In the genomic region with DNA sequence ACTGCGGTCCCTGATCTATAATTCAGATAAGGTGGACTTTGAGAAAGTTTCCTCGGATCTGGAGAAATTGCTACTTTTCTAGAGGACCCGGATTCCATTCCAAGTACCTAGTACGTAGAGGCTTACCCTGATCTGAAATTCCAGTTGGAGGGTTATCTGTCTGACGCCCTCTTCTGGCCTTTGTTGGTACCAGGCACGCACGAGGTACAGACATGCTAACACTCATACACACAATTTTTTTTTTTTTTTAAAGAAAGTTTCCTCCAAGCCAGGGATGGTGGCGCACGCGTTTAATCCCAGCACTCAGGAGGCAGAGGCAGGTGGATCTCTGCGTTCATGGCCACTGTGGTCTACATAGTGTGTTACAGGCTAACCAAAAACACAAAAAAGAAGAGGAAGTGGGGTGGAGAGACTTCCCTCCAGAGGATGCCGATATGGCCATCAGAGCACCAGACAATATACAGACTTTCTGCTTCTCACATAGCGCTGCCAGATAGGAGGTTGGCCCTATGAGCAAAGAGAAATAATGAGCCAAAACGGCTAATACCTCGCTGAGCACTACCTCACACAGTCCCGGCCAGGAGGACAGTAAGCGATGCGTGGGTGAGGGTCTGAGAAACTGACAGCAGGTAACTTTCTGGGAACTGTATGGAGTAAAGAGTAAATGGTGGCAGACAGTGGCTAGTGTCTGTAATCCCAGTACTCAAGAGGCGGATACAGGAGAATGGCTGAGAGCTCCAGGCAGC, we compare ENCODE assay signal across 8 mouse cellular contexts. TPM values are rescaled to one million over a fixed set of nuclear protein-coding genes. Genes with fewer than 3 reads are reported as not detected.
DNase-seq lines count a peak whose midpoint lies in the region; ATAC-seq and TF ChIP-seq lines count a peak whose summit lies in the region.

No protein-coding gene starts in this region.

- peak; percentile 10 for TF ChIP-seq CTCF in ES-Bruce4 (IDR thresholded peaks at IDR 0.05; ENCODE audit: low read depth, low read length)
- TF ChIP-seq CTCF in forebrain, postnatal 0 days (IDR thresholded peaks at IDR 0.05; ENCODE audit: low read depth), result peak; percentile 39
- peak; percentile 27; the same call in 1 of the 2 replicates for TF ChIP-seq CTCF in liver, adult 2 months (IDR thresholded peaks at IDR 0.05; ENCODE audit: low read depth, low read length)
- TF ChIP-seq CTCF in olfactory bulb, adult 2 months (IDR thresholded peaks at IDR 0.05; ENCODE audit: insufficient read depth, low read depth, low read length), result no peak

- peaks cover 34% of the 10 kb centered on the region for H3K79me2 ChIP-seq in liver, adult 2 months (ENCODE audit: control insufficient read depth, insufficient read depth, low read length)

- 73% methylated on average over 19 of the region's 19 CpGs for WGBS in heart, embryonic 10.5 days
- WGBS in forebrain, postnatal 0 days, result 79% methylated on average over 19 of the region's 19 CpGs
- WGBS in liver, adult 2 months, result 76% methylated on average over 19 of the region's 19 CpGs
- WGBS in olfactory bulb, adult 2 months, result 76% methylated on average over 19 of the region's 19 CpGs

- H3K9me3 ChIP-seq in heart, embryonic 10.5 days, result no peaks in the 10 kb centered on the region
- no peaks in the 10 kb centered on the region for H3K9me3 ChIP-seq in ES-Bruce4 (replicated peaks; ENCODE audit: control insufficient read depth, insufficient read depth, low read length, poor library complexity, severe bottlenecking)
- no peaks in the 10 kb centered on the region for H3K9me3 ChIP-seq in forebrain, postnatal 0 days (ENCODE audit: low read length)

- no peak overlapping the region for H3K9ac ChIP-seq in ES-Bruce4 (ENCODE audit: low read depth, poor library complexity, severe bottlenecking)
- no peak overlapping the region for H3K9ac ChIP-seq in forebrain, postnatal 0 days
- H3K9ac ChIP-seq in liver, adult 2 months (ENCODE audit: low read depth, low read length), result no peak overlapping the region

- H3K27ac ChIP-seq in heart, embryonic 10.5 days, result peak overlapping the region; percentile 96
- no peak overlapping the region for H3K27ac ChIP-seq in ES-Bruce4 (ENCODE audit: insufficient read depth, low read length)
- H3K27ac ChIP-seq in forebrain, postnatal 0 days (ENCODE audit: low read depth, low read length), result no peak overlapping the region
- no peak overlapping the region for H3K27ac ChIP-seq in liver, adult 2 months (replicated peaks; ENCODE audit: insufficient read depth, low read depth, low read length)
- H3K27ac ChIP-seq in olfactory bulb, adult 2 months (ENCODE audit: insufficient read depth, low read depth, low read length), result no peak overlapping the region

- intact Hi-C loops in heart, postnatal 10 days (cut with DNase I), result loop anchor here (2.0 kb wide), 1 partner anchor 32 kb away; no protein-coding TSS in a partner anchor

- DNase-seq in heart, embryonic 10.5 days (ENCODE audit: low spot score), result no peak
- no peak for DNase-seq in heart, postnatal 10 days
- no peak for DNase-seq in forebrain, postnatal 0 days
- DNase-seq in liver, adult 2 months (ENCODE audit: extremely low read depth, low read depth, low spot score), result no peak
- no peak for DNase-seq in adipocyte (ENCODE audit: low spot score)
- DNase-seq in embryo, embryonic 10 days (ENCODE audit: low spot score), result no peak

- peak overlapping the region; percentile 78 for H3K4me2 ChIP-seq in forebrain, postnatal 0 days (ENCODE audit: low read depth)

- 0 out of 2 replicates have a peak, but pooled peaks cover 2% of the 10 kb centered on the region for H3K27me3 ChIP-seq in heart, embryonic 10.5 days (ENCODE audit: insufficient read depth, poor library complexity, severe bottlenecking)
- no peaks in the 10 kb centered on the region for H3K27me3 ChIP-seq in ES-Bruce4 (ENCODE audit: control insufficient read depth, insufficient read depth, low read length, poor library complexity, severe bottlenecking)
- no peaks in the 10 kb centered on the region for H3K27me3 ChIP-seq in forebrain, postnatal 0 days (ENCODE audit: insufficient read depth, low read length)
- no peaks in the 10 kb centered on the region for H3K27me3 ChIP-seq in liver, adult 2 months (ENCODE audit: control insufficient read depth, insufficient read depth, low read length)

- H3K4me3 ChIP-seq in heart, embryonic 10.5 days, result peak overlapping the region; percentile 91
- no peak overlapping the region for H3K4me3 ChIP-seq in ES-Bruce4 (ENCODE audit: low read depth, low read length)
- H3K4me3 ChIP-seq in forebrain, postnatal 0 days (ENCODE audit: low read depth, low read length), result peak overlapping the region; percentile 68
- no peak overlapping the region; the same call in 1 of the 2 replicates for H3K4me3 ChIP-seq in liver, adult 2 months (ENCODE audit: insufficient read depth, low read depth, low read length)
- H3K4me3 ChIP-seq in olfactory bulb, adult 2 months (ENCODE audit: insufficient read depth, low read depth, low read length), result peak overlapping the region; percentile 61; the same call in 1 of the 2 replicates

- H3K4me1 ChIP-seq in heart, embryonic 10.5 days, result peaks cover 22% of the 10 kb centered on the region; the same call in 1 of the 2 replicates
- H3K4me1 ChIP-seq in ES-Bruce4 (ENCODE audit: control insufficient read depth, insufficient read depth, low read length), result no peaks in the 10 kb centered on the region
- no peaks in the 10 kb centered on the region; the same call in 1 of the 2 replicates for H3K4me1 ChIP-seq in forebrain, postnatal 0 days (ENCODE audit: insufficient read depth)
- peaks cover 9% of the 10 kb centered on the region for H3K4me1 ChIP-seq in liver, adult 2 months (ENCODE audit: control insufficient read depth, insufficient read depth, low read length)
- H3K4me1 ChIP-seq in olfactory bulb, adult 2 months (ENCODE audit: control insufficient read depth, insufficient read depth, low read length), result peaks cover 21% of the 10 kb centered on the region

- H3K36me3 ChIP-seq in heart, embryonic 10.5 days, result no peaks in the 10 kb centered on the region
- no peaks in the 10 kb centered on the region for H3K36me3 ChIP-seq in ES-Bruce4 (ENCODE audit: control insufficient read depth, insufficient read depth, low read length, poor library complexity, severe bottlenecking)
- H3K36me3 ChIP-seq in forebrain, postnatal 0 days (ENCODE audit: insufficient read depth), result no peaks in the 10 kb centered on the region
- H3K36me3 ChIP-seq in liver, adult 2 months (ENCODE audit: control insufficient read depth, insufficient read depth, low read length), result no peaks in the 10 kb centered on the region

- TF ChIP-seq POLR2A in ES-Bruce4 (IDR thresholded peaks at IDR 0.05; ENCODE audit: insufficient read depth, low read length), result no peak
- TF ChIP-seq POLR2A in liver, adult 2 months (IDR thresholded peaks at IDR 0.05; ENCODE audit: extremely low read depth, insufficient read depth, low read length), result no peak
- TF ChIP-seq POLR2A in olfactory bulb, adult 2 months (IDR thresholded peaks at IDR 0.05; ENCODE audit: insufficient read depth, low read depth, low read length), result no peak

- TF ChIP-seq EP300 in ES-Bruce4 (IDR thresholded peaks at IDR 0.05; ENCODE audit: insufficient read depth, low read depth, low read length), result no peak

- ATAC-seq in forebrain, postnatal 0 days, result peak; percentile 36; the same call in 1 of the 2 replicates

RNA-seq across cellular contexts. Expression of a gene that starts 0.7 kb away (rescaled TPM):
- polyA plus RNA-seq in heart, embryonic 10.5 days (2016; fragmentation: Nextera tagmentation; extraction: Ambion mirVana), result 81.9 and 82.4 TPM in 2 replicates
- total RNA-seq in heart, postnatal 10 days (2021), result 100 to 1,000 TPM; 162 to 168 TPM
- 78.3 and 82.8 TPM in 2 replicates for polyA plus RNA-seq in ES-Bruce4 (2011; ENCODE audit: insufficient read depth, insufficient read length, low read depth, missing spikeins)
- total RNA-seq in forebrain, postnatal 0 days (2014; rRNA removed), result 13.8 and 20.9 TPM in 2 replicates
- polyA plus RNA-seq in forebrain, postnatal 0 days (2015; fragmentation: Nextera tagmentation; extraction: Ambion mirVana), result 10.4 and 16.5 TPM in 2 replicates
- 34.0 and 34.9 TPM in 2 replicates for total RNA-seq in liver, adult 2 months (2014; rRNA removed)
- polyA plus RNA-seq in liver, adult 2 months (2012; rRNA removed), result 28.9 and 29.1 TPM in 2 replicates
- 149 TPM in 1 of 2 replicates, not detected in the other for polyA plus RNA-seq in olfactory bulb, adult 2 months (2012; ENCODE audit: insufficient read depth, insufficient read length, low replicate concordance, missing spikeins)

RNA-seq across cellular contexts. Expression of a gene that starts 45.6 kb away (rescaled TPM):
- polyA plus RNA-seq in heart, embryonic 10.5 days (2016; fragmentation: Nextera tagmentation; extraction: Ambion mirVana), result 23.9 and 24.6 TPM in 2 replicates
- 10 to 100 TPM; 36.9 to 37.0 TPM for total RNA-seq in heart, postnatal 10 days (2021)
- 13.6 and 19.1 TPM in 2 replicates for polyA plus RNA-seq in ES-Bruce4 (2011; ENCODE audit: insufficient read depth, insufficient read length, low read depth, missing spikeins)
- 39.5 and 47.4 TPM in 2 replicates for total RNA-seq in forebrain, postnatal 0 days (2014; rRNA removed)
- polyA plus RNA-seq in forebrain, postnatal 0 days (2015; fragmentation: Nextera tagmentation; extraction: Ambion mirVana), result 76.2 and 115 TPM in 2 replicates
- 1.0 and 1.3 TPM in 2 replicates for total RNA-seq in liver, adult 2 months (2014; rRNA removed)
- polyA plus RNA-seq in liver, adult 2 months (2012; rRNA removed), result 2.1 and 2.2 TPM in 2 replicates
- polyA plus RNA-seq in olfactory bulb, adult 2 months (2012; ENCODE audit: insufficient read depth, insufficient read length, low replicate concordance, missing spikeins), result not detected in 2 replicates

Comparison
In these comparisons a context has a peak if more than half of its experiments do, and no peak if none do; other contexts are left out.
1. H3K4me3 ChIP-seq: peak in heart, embryonic 10.5 days (single experiment), forebrain, postnatal 0 days (single experiment) and olfactory bulb, adult 2 months (single experiment); none in ES-Bruce4 (single experiment) and liver, adult 2 months (single experiment).